Mouse (Mus musculus) kidney, postnatal 36 days (tissue): ENCODE measurements around the gene Zmiz1.

ENCODE experiments used
- DNase-seq, 2 experiments: peaks; one replicate each; pipeline ENCODE4 v3.0.0; 2021 to 2022; ENCODE audit warnings: mixed read lengths in 2 of 2

Gene Zmiz1

DNA sequence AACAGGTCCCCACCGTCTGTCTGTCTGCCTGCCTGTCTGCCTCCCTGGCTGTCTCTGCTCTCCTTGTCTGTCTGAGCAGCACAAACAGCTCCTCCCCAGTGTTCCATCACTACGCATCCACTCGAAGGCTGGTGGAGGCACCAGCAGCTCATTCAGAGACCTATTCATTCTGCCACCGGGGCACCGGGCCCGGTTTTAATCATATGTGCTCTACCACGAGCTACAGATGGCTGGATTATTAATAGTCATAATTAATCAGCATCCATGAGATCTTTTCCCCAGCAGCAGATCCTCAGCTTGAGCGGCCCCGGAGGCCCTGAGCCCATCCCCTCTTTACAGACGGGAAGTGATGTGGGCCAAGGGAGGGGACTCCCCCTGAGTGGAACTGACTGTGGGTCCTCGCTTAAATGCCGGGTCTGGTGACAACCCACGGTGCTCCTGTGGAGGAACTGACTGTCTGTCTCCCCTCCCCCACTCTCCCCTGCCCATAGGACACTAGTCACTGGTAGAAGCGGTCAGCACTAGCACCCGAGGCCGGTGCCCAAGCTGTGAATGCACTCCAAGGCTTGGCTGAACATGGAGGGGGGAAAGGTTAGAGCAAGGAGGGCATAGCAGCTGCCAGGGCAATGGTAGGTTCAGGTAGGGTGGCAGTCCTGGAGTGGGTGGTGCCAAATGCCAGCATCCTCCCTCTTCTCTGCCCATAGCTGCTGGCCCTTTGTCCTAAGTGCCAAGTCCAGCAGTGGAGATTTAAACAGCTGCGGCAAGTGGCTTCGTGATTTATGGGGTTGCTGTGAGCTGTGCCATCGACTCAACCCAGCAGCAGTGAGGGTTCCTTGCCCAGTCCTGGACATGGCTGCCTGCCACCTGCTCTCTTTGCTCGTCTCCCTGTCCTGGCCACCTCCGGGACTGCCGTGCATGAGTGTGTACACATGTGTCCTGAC, 34.6 kb downstream of the Zmiz1 start:
- DNase-seq: peak; percentile 82 to 92

DNA sequence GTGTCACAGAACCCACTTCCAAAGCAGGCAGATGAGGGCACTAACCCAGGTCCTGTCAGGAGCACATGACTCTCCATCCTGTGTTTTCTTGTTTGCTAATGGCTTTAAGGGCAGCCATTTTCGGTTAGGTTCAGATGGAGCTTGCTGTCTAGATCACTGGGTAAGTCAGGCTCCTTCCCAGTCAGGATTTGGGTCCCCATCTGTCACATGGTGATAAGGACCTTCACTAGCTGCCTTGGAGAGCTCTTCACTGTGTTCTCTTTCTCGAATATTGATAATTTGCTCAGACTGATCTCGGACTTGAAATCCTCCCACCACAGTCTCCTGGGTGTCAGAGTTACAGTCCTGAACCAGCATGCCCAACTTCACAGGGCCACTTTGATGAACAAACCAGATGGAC, 35.8 kb downstream of the Zmiz1 start:
- DNase-seq: no peak

DNA sequence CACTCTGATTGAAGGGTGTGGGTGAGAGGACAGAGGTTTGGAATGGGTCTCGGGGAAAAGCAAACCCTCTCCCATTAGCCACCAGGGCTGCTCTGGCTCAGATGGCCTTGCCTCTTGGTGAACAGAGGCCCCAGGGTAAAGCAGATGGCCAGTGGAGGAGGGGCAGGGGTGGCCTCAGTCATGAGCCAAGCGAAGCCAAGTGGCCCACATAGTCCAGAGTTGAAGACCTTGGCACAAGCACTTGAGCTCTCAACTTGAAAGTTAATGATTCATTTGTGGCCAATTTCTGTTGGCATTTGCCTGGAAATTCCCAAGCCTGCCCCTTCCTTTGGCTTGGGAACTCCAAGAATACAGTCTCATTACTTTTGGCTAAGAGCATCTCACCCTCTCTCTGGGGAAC, 37.1 kb downstream of the Zmiz1 start:
- DNase-seq: peak; percentile 90 to 93

DNA sequence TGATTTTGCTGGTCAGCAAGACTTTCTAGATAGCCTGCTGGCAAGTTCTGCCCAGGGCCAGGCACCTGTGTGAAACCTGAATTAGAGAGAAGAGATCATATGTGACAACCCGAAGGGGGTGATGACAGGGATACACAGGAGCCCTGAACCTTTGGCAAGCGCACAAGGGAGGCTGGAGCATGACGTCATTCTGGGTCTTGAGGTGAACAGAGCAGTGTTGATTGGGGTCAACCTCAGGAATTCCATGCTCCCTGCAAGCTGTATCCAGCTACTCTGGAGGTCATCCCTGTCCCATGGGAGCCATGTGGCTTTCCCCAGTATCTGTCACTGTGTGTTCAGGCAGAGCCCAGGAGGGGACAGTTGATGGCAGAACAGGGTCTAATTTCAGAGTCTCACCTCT, 38.0 kb downstream of the Zmiz1 start:
- DNase-seq: peak in 1 of 2 experiments; percentile 69

DNA sequence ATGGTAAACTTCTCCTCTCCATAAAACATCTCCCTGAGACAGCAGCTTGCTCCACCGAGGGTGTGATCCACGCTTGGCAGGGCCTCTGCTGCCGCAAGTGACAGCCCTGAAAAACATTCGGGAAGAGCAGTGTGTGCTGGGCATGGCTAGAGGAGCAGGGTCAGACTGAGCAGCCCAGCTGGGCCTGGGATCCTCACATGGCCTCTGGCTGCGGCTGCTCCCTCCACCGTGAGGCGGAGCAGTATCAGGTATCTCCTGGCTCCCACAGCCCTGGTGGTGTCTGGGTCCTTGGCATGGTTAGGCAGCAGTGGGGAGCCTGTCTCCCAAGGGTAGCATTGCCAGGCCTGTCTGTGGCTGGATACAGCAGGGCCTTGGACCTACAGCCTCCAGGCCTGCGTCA, 38.6 kb downstream of the Zmiz1 start:
- peak in 1 of 2 experiments; percentile 62 for DNase-seq

DNA sequence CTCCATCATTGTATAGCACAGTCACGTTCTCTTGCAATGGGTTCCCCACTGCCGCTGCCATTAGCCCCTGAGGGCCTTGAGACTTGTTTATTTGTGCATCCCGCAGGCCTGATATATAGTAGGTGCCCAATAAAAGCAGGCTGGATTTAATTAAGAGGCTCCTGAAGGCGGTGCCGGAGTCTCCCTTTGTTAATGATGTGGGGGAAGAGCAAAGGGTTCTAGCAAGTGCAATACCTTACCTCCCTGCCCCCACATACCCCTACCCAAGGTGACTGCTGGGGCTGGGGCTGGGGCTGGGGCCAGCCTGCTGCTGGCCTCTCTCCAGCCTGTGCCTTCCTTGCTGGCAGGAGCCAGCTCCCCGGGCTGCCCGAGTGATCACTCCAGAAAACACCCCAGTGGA, 39.4 kb downstream of the Zmiz1 start:
- DNase-seq: peak in 1 of 2 experiments; percentile 60

DNA sequence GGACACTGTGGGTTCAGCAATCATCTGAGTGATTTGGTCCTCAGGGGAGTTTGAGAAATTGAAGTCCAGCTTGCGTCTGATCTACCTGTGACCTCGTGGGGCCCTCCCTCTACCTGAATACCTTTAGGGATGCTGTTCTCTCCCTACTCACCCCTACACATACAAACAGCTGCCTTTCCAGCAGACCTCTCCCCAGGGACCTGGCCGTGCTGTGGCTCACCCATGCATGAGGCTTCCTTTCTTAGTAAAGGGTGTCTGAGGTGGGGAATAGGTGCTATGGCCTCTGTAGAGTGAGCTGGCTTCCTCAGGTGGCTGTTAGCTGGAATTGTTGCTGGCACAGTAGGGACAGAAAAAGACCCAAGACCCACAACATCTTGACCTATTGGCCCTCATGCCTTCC, 40.5 kb downstream of the Zmiz1 start:
- no peak for DNase-seq

DNA sequence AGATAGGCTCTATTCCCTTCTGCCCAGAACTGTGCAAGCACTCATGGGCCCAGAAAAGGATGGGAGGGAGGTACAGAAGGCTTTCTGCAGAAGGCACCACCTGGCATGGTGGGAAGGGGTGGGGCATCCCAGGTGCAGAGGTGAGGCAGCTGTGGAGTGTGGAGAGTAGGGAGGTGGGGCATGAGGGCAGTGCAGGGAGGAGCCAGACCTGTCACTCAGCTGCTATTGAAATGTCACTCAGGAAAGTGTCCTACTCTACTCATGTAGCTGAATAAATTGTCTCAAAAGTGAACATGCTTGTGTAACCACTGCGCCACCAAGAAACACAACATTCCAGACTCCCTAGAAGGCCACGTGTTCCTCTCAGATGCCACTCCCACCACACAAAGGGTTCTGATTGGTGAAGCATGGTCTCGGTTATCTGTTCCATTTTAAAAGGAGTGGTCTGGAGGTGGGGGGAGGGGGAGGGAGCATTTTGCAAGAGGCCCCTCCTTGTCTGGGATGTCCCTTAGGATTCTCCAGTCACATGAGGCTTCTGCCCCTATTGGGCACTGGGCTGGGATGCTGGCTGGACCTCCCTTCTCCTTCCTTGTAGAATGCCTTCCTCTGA, 41.6 kb downstream of the Zmiz1 start:
- DNase-seq: no peak

DNA sequence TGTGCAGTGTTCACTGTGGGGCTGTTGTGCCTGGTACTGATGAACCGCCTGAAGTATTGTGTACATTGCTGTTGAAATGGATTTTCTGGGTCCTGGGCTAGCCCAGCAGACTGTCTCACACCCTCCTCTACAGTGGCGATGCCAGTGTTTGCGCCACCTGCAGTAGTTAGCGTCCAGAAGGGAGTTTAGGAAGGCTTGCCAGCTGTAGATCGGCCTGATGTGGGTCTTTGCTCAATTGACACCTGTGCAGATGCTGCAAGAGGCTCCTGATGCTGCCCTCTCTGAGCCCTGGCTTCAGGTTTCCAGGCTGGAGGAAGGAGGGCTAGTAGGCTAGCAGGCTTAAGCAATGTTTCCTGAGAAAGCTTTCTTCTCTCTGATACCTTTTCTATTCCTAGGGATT, 42.5 kb downstream of the Zmiz1 start:
- no peak for DNase-seq

DNA sequence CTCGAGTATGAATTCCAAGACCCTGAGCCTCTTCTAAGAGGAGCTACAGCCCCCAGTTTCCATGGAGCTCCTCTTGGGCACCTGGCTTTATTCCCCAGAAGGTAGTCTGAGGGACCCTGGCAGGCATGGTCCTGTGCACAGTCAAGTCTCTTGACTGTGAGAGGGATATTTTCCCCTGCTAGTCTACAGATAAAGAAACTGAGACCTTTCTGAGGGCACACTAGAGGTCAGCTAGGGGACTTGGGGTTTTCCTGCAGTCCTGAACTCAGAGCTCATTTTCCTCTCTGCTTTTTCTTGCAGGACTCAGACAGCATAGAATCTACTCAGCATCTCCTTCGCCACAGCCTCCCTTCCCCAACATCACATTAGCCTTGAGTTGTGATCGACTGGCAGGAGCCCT, 43.4 kb downstream of the Zmiz1 start:
- DNase-seq: no peak

DNA sequence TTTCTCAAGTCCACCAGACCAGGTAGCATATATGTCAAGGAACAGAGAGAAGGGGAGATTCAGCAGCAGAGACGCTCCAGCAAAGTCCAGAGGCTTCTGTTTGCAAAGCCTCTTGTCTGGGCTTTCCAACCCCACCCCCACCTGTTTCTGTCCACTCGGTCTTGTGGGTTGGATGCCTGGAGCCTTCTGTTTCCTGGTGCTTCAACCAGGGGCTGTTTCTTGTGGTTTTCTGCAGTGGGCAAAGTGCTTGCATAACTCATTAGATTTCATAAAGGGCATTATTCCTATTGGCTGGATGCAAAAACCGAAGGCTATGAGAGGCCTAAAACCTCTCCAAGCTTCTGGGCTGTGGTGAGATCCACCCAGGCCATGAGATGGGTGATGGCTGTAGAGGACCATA, 45.3 kb downstream of the Zmiz1 start:
- DNase-seq: no peak

DNA sequence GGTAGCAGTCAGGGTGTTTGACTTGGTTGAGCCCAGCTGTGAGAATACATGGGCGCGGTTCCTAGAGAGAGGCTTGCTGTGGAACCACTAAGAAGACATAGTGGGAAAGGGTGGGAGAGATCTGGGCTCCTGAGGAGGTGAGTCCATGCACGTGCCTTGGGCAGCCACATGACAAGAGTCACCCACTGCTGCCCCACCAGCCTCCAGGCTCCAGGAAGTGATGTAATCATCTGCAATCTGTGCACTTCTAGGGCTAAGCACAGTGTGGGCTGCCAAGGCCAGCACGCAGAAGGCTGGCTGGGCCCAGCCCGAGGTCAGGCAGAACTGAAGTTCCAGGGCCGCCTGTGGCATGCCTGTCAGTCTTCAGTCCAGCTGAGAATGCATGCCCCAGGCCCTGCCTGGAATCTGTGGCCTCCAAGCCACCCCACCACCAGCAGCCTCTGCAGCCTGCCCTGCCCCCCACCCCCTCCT, 46.3 kb downstream of the Zmiz1 start:
- peak; percentile 57 to 71 for DNase-seq

DNA sequence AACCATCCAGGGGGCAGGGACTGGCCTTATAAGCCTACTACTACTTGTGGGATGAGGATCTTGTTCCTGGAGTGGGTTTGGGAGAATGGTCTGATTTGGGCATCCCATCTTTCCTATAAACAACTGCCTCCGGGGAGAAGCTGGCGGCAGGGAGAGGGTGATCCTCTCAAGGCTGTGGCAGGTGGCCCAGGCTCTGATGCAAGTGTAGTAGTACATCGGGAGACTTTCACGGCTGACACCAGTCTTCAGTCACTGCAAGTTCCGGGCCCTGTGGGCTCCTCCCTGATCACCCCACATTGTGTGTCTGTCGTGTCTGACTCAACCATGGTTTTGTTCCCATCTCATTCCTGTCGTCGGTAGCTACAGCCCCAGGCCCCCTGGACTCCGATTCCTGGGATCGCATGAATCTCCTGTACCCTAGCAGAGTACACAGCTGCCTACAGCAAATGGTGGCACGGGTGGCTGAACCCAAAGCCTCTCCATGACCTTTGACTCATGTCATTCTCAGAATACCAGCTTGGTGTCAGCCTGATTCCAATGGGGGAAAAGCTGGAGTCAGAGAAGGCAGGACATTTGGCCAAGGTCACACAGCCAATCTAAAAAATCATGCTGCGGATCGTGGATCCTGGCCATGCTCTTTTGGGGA, 49.2 kb downstream of the Zmiz1 start:
- no peak for DNase-seq

DNA sequence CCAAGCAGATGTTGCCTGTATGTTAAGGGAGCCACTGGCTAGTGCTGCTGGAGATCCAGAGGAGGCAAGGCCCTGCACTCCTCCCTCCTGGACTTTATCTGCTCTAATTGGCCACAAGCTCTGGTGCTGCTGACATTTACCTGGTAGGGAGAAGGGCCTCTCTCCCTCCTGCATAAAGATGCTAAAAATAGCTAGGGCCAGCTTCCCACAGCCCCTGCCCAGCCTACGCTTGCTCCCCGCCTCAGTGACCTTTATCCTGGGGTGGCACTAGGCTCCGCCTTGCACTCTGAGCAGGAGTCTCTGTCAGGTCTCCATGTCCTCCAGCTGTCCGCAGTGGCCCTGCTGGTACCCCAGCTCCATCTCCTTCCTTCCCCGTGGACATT, 49.8 kb downstream of the Zmiz1 start:
- DNase-seq: peak; percentile 79 to 87

DNA sequence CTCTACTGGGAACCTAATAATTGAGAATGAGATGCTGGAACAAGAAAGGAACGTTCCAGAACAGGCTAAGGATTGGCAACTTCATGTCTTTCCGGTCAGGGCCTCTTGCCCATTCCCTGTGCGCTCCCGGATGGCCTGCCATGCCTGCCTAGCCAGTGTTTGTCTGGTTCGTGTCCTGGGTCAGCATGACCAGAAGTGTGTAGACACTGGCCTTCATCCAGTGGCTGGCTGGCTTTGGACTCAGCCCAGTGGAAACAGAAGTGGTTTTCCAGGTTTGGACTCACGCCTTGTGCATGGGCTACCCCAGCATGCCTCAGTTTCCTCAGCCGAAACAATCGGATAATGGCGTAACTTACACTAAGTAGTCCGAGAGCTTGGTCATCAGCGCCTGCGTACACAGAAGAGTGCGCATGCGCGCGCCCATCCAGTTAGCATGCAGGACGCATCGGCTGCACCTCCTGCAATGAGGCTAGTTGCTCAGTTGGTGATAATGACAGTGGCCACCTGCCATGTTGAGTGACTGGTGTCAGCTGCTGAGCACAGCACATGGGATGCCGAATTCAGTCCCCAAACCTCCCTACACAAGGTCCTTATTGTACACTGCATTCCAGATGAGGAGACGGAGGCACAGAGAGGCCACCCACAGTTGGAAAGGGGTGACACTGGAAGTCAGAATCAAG, 50.6 kb downstream of the Zmiz1 start:
- DNase-seq: no peak

DNA sequence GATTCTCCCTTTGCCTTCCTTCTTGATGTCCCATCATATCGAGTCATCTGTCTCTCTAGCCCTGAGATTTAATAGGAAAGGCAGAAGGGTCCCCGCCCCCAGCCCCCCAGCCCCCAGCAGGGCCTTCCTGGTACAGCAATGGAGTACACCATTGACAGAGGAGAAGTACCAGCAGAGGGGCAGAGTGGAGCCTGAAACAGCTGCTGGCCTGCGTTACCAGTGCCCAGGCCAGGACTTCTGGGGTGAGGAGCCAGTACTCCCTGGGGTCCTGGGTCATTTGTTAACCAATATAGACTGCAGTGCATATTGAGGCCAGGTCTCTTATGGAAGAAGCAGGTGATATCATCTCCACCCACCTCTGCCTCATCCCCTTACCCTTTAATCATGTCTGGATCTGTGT, 51.4 kb downstream of the Zmiz1 start:
- no peak for DNase-seq

DNA sequence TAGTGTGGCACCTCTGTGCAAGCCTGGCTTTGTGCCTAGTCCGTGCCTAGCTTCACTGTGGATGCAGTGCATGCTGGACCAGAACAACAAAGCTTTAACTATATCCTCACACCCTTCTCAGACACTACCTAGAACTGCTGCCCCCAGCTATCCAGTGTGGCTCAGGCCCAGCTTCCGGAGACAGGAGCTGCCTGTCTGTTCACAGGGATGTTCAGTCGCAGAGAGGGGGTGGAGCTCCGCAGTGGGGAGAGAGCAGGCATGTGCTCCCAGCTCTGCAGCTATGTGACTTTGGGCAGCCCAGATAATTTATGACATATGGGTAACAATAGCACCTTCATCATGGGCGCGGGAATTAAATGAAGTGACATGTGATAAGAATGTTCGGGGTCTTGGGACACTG, 52.0 kb downstream of the Zmiz1 start:
- no peak for DNase-seq

DNA sequence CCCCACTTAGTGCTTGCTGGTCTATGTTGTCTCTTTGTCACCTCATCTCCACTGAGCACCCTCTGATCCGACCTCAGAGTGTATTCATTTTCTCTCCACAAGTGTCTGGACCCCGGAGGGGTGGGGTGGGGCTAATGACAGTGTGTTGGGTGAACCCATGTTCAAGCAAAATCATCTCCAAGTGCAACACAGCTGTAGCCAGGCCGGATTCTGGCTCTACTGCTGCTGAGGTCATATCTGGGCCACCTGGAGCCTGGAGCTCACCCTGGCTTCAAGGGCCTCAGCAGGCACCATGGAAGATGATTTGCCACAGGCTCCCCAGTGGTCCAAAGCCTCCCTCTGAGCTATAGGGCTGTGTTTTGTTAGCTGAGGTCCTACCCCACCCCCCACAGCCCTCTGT, 52.6 kb downstream of the Zmiz1 start:
- no peak for DNase-seq

DNA sequence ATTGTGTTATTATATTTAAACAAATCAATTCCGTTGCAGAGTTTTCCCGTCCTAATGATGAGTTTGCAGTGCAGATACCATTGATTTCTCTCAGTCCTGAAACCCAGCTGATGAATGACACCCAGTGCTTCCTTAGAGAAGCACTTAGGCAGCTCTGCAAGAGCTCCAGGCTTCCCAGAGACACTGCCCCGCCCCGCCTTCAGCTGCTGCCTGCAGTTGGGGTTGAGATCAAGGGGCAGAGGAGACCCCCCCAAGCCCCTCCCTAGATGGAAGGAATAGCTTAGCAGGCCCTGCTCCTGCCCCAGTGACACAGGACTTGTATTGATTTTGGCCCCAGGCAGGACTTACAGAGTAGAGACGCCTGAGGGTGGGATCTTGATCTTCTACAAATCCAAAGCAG, 53.0 kb downstream of the Zmiz1 start:
- DNase-seq: no peak

DNA sequence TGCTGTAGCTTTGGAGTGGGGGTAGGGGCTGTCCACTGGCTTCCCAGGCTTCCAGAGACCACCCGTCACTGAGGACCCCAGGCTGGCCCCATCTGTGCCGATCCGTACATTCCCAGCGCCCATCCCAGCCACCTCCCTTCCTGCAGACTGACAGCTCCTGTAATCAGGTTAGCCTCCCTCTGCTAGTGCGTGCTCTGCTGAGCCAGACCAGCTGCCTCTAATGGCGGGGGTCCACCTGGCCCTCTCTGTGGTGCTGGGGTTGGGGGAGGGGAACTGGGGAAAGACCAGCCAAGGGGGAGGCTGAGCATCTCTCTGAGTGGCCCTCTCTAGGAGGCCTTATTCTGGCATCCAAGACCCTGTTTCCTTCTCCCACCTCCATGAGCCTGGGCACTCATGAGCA, 53.8 kb downstream of the Zmiz1 start:
- DNase-seq: no peak

DNA sequence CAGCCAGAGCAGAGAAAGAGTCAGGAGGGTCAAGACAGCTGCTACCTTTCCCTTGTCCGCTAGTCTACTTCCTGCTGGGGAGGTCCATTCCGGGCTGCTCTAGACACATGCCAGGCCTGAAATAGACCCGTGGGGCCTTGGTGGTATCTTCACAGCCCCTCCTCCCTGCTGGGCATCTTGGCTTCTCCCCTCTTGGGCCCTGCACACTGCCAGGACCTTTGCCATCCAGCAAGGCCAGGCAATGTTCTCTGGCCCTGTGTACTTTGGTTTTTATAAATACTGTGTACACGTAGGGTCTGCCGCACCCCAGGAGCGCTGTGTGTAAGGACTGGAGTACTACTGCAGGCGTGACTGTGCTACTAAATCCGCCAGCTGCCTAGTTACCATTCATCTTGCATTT, 54.5 kb downstream of the Zmiz1 start:
- DNase-seq: no peak

DNA sequence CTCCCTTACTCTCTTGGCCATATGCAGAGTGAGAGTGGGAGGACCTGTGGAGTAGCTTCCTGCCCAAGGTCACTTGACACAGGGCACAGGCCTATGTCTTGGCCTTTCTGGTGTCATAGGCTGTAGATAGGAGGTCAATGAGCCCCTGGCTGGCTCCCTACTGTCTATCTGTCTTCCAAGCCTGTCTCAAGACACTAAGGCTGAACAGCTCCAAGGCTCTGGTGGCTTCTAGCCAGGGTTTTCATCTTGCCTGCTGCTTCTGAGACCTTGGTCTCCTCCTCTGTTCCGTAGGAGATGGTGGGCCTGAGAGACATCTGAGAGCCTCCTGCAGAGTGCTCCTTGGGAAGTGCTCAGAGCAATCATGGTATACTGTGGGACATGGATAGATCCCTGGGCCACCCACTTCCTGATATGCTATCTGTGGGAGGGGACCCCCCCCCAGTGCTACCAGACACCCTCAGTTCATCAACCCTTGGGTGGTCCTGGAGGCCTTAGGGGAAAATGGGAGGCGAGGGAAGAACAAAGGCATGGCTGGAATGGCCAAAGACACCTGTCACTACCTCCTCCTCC, 56.0 kb downstream of the Zmiz1 start:
- DNase-seq: no peak

DNA sequence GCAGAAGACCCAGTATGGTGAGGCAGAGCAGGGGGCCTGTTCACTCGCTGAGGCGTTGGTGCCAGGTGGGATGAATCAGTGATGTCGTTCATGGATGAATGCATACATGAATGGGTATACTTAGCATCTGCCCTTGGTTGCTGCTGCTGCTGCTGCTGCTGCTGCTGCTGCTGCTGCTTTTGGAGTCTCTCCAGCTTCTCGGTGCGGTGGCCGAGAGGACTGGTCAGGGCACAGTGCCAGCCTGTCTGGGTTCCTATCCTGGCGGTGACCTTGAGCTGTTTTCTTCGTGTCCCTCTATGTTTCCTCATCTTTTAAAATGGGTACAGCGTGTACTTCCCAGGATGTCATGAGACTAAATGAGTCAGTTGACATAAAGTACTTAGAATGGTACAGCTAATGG, 56.9 kb downstream of the Zmiz1 start:
- peak; percentile 88 to 94 for DNase-seq
